Mouse (Mus musculus) brain, embryonic 14.5 days (tissue): ENCODE measurements around the gene Cntn2.

Experiments
- CTCF ChIP-seq: fragments of 200-500 bp; IDR thresholded peaks from 2 replicates; pipeline ENCODE4 v1.5.1; 2012; ENCODE audit warnings: inconsistent platforms, mild to moderate bottlenecking, moderate library complexity, borderline replicate concordance; ENCODE audit not compliant: insufficient read depth, insufficient read length; ENCODE audit errors: extremely low read depth
- POLR2A ChIP-seq: fragments of 200-500 bp; IDR thresholded peaks from 2 replicates; pipeline ENCODE4 v1.6.1; 2012; ENCODE audit warnings: mild to moderate bottlenecking, inconsistent platforms, borderline replicate concordance; ENCODE audit not compliant: poor library complexity, insufficient read depth, insufficient read length, severe bottlenecking; ENCODE audit errors: extremely low read depth

DNA sequence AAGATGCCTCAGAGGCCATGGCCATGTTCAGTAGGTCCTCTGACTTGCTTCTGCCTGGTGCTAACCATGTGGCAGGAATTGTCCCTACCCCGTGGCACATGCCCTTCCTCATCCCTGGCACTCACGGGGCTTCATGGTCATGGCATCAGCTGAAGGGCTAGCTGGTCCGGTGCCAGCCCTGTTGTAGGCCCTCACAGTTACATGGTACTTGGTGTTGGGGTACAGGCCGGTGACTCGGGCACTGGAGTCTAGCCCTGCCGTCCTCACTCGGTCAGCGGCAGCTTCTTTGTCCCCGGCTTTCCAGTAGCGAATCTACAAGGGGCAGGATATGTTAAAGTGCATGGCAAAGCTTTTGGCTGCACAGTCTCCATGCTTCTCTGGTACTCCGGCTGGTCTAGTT is 26.3 kb downstream of the Cntn2 start:
- TF ChIP-seq CTCF: no peak
- TF ChIP-seq POLR2A: no peak
